Mouse (Mus musculus) midbrain, embryonic 10.5 days (tissue): Measurements from ENCODE around the gene Slc25a44. TPM values are rescaled to one million over a fixed set of nuclear protein-coding genes. Genes with fewer than 3 reads are reported as not detected.

Experiments used
- DNase-seq: peaks from one replicate; pipeline ENCODE4 v3.0.0-alpha.2; 2017; ENCODE audit warnings: low spot score
- H3K27ac ChIP-seq: fragments of 300-500 bp; sonication (generic); replicated peaks from 2 replicates; pipeline ENCODE4 v1.5.1; 2016; ENCODE audit warnings: mild to moderate bottlenecking
- H3K27me3 ChIP-seq: fragments of 300-500 bp; sonication (generic); 2 replicates; pipeline ENCODE4 v1.6.1; 2016; ENCODE audit warnings: low read depth, mild to moderate bottlenecking; ENCODE audit not compliant: poor library complexity, severe bottlenecking
- H3K36me3 ChIP-seq: fragments of 300-500 bp; sonication (generic); 2 replicates; pipeline ENCODE4 v1.6.1; 2016; ENCODE audit warnings: mild to moderate bottlenecking, moderate library complexity
- H3K4me1 ChIP-seq: fragments of 300-500 bp; sonication (generic); 2 replicates; pipeline ENCODE4 v1.6.1; 2016
- H3K4me3 ChIP-seq: fragments of 300-500 bp; sonication (generic); 2 replicates; pipeline ENCODE4 v1.5.1; 2016; ENCODE audit warnings: mild to moderate bottlenecking, moderate library complexity
- H3K9me3 ChIP-seq: fragments of 300-500 bp; sonication (generic); replicated peaks from 2 replicates; pipeline ENCODE4 v1.6.1; 2016; ENCODE audit warnings: mild to moderate bottlenecking
- WGBS: fragments of 180-500 bp; shearing (Covaris S2); methylation state at CpG from one replicate; pipeline ENCODE4 v1.1.7; 2016; 5-methylcytosine and 5-hydroxymethylcytosine counted together
- polyA plus RNA-seq: library from polyadenylated mRNA; unstranded; fragments of >200 nt; fragmentation: Nextera tagmentation; extraction: Ambion mirVana; gene quantifications from 2 replicates; pipeline ENCODE4 v1.2.1, GENCODE M21; 2016

Slc25a44 gene
- polyA plus RNA-seq, 1 experiment from 2014 or later, result 18.7 TPM

GRCm38 (mm10) chr3:88456746-88457532 lies 32.0 kb upstream of the Slc25a44 start:
- peaks cover 68% of the 10 kb centered on the region for H3K27me3 ChIP-seq
- no peak for DNase-seq
- WGBS, result 73% methylated on average over 7 of the region's 7 CpGs
- no peaks in the 10 kb centered on the region for H3K36me3 ChIP-seq
- no peak overlapping the region for H3K4me3 ChIP-seq
- no peaks in the 10 kb centered on the region for H3K9me3 ChIP-seq
- peak overlapping the region; percentile 14; the same call in 1 of the 2 replicates for H3K27ac ChIP-seq
- H3K4me1 ChIP-seq, result peaks cover 44% of the 10 kb centered on the region

DNA sequence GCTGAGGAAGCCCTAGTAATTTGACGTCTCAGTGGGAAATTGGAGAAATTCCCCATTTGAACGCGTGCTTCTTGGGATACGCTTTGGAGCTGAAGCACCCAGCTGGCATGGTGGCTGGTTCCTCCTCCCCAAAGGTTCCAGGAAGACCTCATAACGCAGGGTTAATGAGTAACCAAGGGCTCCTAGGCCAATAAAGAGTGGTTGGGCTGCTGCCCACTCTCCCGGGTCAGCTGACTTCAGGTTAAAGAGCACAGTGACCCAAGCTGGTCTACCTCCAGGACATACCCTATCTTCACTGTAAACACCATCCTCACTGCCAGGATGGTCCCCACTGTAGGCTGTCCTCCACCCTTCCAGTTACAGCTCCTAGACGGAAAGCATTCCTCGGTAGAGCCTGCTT lies 31.4 kb upstream of the Slc25a44 start:
- WGBS, result 89% methylated on average over 8 of the region's 8 CpGs
- Histone ChIP-seq H3K27me3 (peaks cover 71% of the 10 kb centered on the region), H3K4me3 (no peak overlapping the region), H3K36me3 (no peaks in the 10 kb centered on the region), H3K4me1 (peaks cover 42% of the 10 kb centered on the region), H3K9me3 (no peaks in the 10 kb centered on the region), H3K27ac (no peak overlapping the region)
- DNase-seq, result no peak

DNA sequence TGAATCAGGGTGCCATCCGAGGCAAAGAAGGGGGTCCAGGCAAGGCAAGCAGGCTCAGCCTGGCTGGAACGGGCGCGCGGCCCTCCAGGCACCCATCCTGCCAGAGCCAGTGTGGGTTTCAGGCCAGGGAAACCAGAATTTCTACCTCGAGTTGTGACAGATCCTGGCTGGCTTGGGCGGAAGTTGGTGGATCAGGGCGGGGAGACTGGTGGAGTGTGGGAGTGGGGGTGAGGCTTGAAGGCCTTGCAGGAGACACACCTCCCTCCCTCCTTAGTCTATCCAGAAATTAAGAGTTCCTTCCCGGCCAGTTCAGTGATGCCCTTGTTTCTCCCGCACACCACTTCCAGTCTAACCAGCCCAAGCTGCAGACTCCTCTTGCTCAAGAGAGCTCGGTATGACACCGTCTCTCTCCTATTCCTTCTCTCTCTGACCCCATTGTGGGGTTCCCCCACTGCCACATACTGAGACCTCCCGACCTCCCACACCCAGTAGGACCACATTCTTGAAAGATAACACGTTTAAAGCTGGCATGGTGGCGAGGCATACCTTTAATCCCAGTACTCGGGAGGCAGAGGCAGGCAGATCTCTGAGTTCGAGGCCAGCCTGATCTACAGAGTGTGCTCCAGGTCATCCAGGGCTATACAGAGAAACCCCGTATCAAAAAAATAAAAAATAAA lies 30.8 kb upstream of the Slc25a44 start:
- Histone ChIP-seq H3K36me3 (no peaks in the 10 kb centered on the region), H3K4me3 (no peak overlapping the region), H3K27me3 (peaks cover 71% of the 10 kb centered on the region), H3K27ac (no peak overlapping the region), H3K9me3 (no peaks in the 10 kb centered on the region), H3K4me1 (peaks cover 36% of the 10 kb centered on the region)
- 79% methylated on average over 18 of the region's 18 CpGs for WGBS
- DNase-seq, result no peak

GRCm38 (mm10) chr3:88454762-88455587 lies 30.0 kb upstream of the Slc25a44 start:
- 64% methylated on average over 9 of the region's 9 CpGs for WGBS
- Histone ChIP-seq H3K36me3 (no peaks in the 10 kb centered on the region), H3K27ac (no peak overlapping the region), H3K4me1 (peaks cover 39% of the 10 kb centered on the region), H3K4me3 (no peak overlapping the region), H3K9me3 (no peaks in the 10 kb centered on the region), H3K27me3 (peaks cover 71% of the 10 kb centered on the region)
- DNase-seq, result no peak

- peaks cover 44% of the 10 kb centered on the region for H3K4me1 ChIP-seq
- 84% methylated on average over 8 of the region's 8 CpGs for WGBS
- no peaks in the 10 kb centered on the region for H3K36me3 ChIP-seq
- no peaks in the 10 kb centered on the region for H3K9me3 ChIP-seq
- peaks cover 69% of the 10 kb centered on the region for H3K27me3 ChIP-seq
- H3K4me3 ChIP-seq, result no peak overlapping the region
- no peak for DNase-seq
- H3K27ac ChIP-seq, result no peak overlapping the region
These were observed 29.0 kb upstream of the Slc25a44 start for GRCm38 (mm10) chr3:88453986-88454385.

DNA sequence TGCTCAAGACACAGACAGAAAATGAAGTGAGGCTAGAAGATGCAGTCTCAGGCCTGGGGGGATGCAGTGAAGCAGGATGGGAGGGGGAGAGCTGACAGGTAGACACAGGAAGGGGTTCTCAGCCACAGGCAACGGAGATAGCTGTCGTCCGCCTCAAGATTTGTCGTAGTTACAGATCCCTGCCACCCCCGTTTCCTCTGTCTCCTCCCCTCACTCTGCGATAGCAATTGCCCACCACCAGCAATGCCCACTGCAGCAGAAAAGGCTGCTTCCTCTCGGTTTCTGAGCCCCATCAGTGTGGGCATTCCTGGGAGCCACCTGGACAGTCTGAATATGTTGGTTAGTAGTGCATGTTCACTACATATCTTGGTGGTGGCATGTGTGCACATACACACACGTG lies 28.4 kb upstream of the Slc25a44 start:
- H3K4me1 ChIP-seq, result peaks cover 40% of the 10 kb centered on the region
- H3K36me3 ChIP-seq, result no peaks in the 10 kb centered on the region
- H3K27ac ChIP-seq, result no peak overlapping the region
- peaks cover 71% of the 10 kb centered on the region for H3K27me3 ChIP-seq
- 63% methylated on average over 8 of the region's 8 CpGs for WGBS
- no peak for DNase-seq
- H3K9me3 ChIP-seq, result no peaks in the 10 kb centered on the region
- H3K4me3 ChIP-seq, result no peak overlapping the region

- H3K27ac ChIP-seq, result no peak overlapping the region
- peaks cover 77% of the 10 kb centered on the region for H3K27me3 ChIP-seq
- no peak for DNase-seq
- H3K9me3 ChIP-seq, result no peaks in the 10 kb centered on the region
- WGBS, result 78% methylated on average over 6 of the region's 6 CpGs
- peaks cover 37% of the 10 kb centered on the region for H3K4me1 ChIP-seq
- no peak overlapping the region for H3K4me3 ChIP-seq
- H3K36me3 ChIP-seq, result peaks cover under 1% of the 10 kb centered on the region; the same call in 1 of the 2 replicates
These were observed 27.8 kb upstream of the Slc25a44 start for GRCm38 (mm10) chr3:88452716-88453115.

DNA sequence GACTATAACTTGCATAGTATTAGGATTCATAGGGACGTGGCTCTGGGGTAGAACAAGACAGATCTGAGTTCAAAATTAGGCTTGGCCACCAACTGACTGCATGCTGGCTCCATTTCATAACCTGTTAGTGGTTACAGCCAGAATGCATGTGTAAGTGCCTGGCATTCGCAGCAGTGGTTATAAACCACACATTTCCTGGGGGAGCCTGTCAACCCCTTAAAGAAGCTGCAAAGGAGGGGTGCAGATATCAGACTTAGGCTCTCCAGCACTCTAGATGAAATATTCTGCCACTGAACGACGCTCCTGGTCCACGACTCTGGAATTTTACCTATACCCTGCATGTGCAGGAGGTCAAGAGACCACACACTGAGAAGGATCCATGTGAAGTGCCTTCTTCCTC lies 27.3 kb upstream of the Slc25a44 start:
- H3K4me1 ChIP-seq, result peaks cover 34% of the 10 kb centered on the region
- H3K36me3 ChIP-seq, result peaks cover 4% of the 10 kb centered on the region; the same call in 1 of the 2 replicates
- no peaks in the 10 kb centered on the region for H3K9me3 ChIP-seq
- H3K4me3 ChIP-seq, result no peak overlapping the region
- 84% methylated on average over 5 of the region's 5 CpGs for WGBS
- H3K27me3 ChIP-seq, result peaks cover 76% of the 10 kb centered on the region
- DNase-seq, result no peak
- H3K27ac ChIP-seq, result no peak overlapping the region

- Histone ChIP-seq H3K4me3 (no peak overlapping the region), H3K4me1 (peaks cover 28% of the 10 kb centered on the region), H3K36me3 (peaks cover 4% of the 10 kb centered on the region; the same call in 1 of the 2 replicates), H3K9me3 (no peaks in the 10 kb centered on the region), H3K27me3 (peaks cover 67% of the 10 kb centered on the region), H3K27ac (0 out of 2 replicates have a peak overlapping the region, but pooled peaks have one; percentile 84)
- no peak for DNase-seq
- 82% methylated on average over 12 of the region's 12 CpGs for WGBS
These were observed 25.6 kb upstream of the Slc25a44 start for GRCm38 (mm10) chr3:88450379-88451131.

GRCm38 (mm10) chr3:88449395-88450023 lies 24.6 kb upstream of the Slc25a44 start:
- peak overlapping the region; percentile 84 for H3K27ac ChIP-seq
- no peaks in the 10 kb centered on the region for H3K9me3 ChIP-seq
- H3K27me3 ChIP-seq, result peaks cover 57% of the 10 kb centered on the region
- peak; percentile 72 for DNase-seq
- peak overlapping the region; percentile 50 for H3K4me3 ChIP-seq
- H3K36me3 ChIP-seq, result peaks cover 4% of the 10 kb centered on the region; the same call in 1 of the 2 replicates
- peaks cover 21% of the 10 kb centered on the region for H3K4me1 ChIP-seq
- WGBS, result 4% methylated on average over 21 of the region's 21 CpGs

DNA sequence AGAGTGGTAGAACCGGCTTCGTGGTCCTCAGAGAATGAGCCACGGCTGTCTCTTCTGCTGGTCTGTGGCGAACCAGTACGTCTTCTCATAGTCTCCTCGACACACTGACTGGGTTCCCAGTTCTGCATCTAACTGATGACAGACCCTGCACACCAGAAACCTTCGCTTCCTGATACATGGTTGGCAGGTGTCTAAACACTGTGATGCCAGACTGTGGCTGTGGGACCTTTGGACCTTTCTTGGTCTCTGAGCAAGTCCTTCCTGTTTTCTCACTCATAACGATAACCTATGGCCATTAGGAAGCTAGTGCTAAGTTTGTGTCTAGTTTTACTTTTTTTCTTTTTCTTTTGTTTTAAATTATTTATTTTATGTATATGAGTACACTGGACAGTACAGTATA lies 23.5 kb upstream of the Slc25a44 start:
- 92% methylated on average over 8 of the region's 8 CpGs for WGBS
- Histone ChIP-seq H3K4me3 (no peak overlapping the region), H3K27ac (no peak overlapping the region; the same call in 1 of the 2 replicates), H3K36me3 (peaks cover 4% of the 10 kb centered on the region; the same call in 1 of the 2 replicates), H3K27me3 (peaks cover 56% of the 10 kb centered on the region), H3K4me1 (peaks cover 21% of the 10 kb centered on the region), H3K9me3 (no peaks in the 10 kb centered on the region)
- DNase-seq, result no peak
